Mouse (Mus musculus) induced T-regulatory cell, adult 2 months (primary cell): ENCODE measurements around the gene Bank1.
"Not testable (repeated sequence)": the region's sequence is repeated elsewhere in the genome, so short reads cannot be mapped to it uniquely, and the experiment has no call there.

Source experiments
- DNase-seq: peaks from one replicate; pipeline ENCODE4 v3.0.0-alpha.2; 2012; ENCODE audit warnings: low read depth

Bank1 gene

DNA sequence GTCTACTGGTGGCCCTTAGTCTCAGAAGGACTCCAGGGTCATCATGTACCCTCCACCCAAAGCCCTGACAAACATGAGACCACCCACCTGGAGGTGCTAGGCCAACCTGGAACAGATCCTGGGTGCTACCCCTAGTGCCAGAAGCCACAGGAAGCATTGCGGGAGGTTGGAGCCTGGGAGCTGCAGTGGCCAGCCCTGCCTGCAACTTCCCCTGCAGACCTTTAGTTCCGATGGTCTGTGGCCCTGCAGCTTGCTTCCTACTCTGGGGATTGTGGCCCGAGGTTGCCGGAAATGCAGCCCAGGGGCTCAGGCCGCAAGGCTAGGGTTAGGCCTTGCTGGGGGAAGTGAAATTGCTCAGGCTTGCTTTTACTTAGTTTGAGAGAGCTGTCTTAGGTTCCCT, at the start of gene Bank1:
TSS of gene Bank1 (minus strand) at position 284 of the 400 bp plus-strand sequence.
- no peak for DNase-seq

DNA sequence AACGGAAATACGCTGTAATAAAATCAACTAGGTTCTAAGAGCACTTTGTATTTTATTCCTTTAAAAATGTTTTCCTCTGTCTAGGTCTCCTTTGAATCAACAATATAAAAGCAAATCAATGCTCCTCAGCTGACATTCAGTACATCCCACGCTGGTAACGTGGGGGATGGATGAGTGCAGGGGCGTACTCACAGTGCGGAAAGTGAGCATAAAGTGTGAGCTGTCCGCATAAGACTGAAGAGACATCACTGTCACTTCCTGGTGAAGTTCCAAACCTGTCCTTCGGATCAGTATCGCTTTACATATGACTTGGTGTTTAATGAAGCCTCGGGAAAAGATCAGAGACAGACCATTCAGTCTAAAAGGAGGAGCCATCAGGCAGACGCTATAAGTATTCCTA, 44.0 kb upstream of the Bank1 start:
- DNase-seq: no peak

DNA sequence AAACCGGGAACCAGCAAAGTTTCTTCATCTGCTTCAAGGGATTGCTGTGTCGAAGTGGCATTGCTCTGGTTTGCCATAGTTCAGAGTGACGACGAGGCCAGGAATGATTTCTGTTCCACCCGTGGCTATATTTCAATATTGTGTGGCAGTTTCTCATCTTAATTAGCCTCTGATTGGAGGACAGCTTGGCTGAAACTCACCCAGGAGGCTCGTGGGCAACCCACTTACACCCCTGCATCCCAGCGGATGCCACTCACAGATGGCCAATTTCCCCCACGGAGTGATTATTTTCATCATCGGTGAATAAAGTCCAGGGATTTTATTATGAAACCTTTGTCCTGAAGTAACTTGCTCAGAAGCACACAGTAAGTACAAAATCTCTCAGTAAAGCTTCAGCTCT, 43.6 kb upstream of the Bank1 start:
- no peak for DNase-seq

DNA sequence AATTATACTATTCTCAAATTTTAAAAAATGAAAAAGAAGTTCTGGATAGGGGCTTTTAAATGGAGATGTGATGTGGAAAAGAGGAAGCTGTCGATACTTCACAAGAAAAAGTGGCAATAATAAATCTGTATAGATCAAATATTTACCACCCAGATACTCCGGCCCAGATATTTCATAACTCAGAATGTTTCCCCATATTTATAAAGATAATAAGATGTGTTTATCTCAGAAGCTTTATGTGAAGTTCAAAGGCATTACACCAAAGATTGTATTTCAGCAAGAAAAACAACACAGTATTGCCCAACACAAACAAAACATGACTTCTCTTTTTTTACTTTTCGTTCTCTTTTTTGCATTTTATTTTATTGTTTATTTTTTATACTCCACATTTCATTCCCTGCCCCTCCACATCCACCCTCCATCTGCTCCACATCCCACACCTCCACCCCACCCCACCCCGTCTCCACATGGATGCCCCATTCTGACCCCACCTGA, 42.7 kb upstream of the Bank1 start:
- DNase-seq: no peak

DNA sequence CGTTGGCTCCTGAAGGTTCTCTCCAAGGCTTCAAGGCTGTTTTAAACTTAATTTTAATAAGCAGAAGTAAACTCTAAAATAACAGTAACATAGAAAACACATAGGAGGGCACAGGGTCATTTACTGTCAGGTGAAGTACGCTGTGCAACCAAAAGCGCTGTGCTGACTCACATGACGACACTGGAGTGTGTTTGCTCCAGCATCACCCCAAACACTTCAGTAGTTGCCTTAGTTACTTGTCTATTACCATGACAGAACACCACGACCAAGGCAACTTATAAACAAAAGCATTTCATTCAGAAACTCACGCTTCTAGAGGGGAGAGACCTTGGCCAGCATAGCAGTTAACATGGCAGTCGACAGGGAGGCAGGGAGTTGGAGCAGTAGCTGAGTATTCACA, 23.8 kb upstream of the Bank1 start:
- no peak for DNase-seq

DNA sequence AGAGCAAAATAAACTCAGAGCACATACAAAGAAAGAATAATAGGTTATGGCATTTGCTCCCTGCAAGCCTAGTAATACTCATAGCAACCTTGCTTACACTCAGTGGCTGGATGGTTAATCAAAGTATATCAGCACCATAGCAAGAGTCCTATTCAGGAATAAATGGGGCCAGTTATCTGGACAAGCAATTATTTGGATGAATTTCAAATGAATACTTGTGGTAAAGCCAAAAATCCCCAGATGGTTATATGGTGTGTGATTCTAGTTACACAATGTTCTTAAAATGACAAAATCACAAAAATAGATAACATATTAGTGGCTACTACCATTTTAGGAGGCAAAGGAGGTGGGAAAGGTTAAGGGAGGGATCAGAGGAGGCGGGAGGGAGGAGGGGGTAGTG, 22.7 kb upstream of the Bank1 start:
- DNase-seq: no peak

DNA sequence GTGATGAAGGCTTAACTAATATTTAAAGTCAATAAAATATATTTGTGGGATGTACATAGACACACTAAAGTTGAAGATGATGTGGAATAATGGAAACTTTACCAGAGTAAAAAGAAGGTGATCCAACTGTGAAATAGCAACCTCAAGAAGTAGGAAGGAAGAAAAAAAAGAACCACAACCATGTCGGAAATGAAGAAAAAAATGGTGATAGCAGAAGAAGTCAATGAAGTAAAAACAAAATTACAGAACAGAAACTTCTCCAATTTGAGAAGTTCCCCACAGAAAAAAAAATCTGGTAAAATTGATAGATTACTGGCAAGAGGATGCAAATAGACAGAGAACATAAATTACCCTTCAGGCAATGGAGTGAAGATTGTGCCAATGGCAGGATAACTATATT, 21.4 kb upstream of the Bank1 start:
- no peak for DNase-seq

DNA sequence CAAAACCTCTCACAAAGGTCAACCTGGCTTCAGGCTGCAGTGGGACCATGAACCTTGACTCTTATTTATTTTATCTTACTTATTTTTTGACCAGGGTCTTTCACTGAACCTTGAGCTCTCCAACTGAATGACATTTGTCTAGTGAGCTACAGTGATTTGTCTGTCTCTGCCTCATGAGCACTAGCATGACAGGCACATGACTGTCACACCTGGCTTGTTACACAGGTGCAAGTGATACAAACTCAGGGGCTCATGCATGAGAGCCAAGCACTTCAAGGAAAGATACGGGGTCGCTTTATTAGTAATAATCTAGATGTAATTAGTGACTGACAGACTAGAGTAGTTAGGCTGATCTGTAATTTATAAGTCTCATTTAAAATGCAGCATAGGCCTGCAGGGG, 16.0 kb upstream of the Bank1 start:
- DNase-seq: no peak

DNA sequence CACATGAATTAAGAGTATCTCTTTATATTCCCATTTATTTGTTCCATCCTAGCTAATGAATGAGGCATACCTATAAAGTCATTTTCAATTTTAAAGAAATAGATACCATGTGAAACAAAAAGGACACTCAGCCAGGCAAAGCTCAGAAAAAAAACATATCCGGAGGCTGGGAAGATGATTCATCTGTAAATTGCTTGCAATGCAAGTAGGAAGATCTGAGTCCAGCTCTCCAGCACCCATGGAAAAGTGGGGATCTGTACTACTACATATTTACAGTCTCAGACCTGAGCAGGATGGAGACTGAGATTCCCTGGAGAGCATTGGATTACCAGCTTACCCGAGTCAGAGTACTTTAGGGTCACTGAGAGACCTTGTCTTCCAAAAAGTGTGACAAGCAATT, 14.0 kb upstream of the Bank1 start:
- DNase-seq: no peak

DNA sequence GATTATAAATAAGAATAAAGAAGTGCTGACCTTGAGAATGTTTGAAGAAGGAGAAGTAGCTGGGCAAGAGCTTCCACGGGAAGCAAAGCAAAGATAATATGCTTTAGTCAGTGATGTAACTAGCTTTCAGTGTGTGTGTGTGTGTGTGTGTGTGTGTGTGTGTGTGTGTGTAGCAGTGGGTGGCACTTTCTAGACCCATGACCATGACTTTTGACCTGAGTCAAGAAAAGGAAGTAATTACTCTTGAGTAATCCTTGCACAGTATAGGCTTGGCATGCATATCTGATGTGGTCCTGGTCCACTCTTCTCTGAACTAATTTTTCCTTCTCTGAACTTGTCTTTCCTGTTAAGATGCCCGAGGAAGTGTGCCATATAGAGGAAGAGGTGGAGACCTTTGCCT, 5.3 kb upstream of the Bank1 start:
- no peak for DNase-seq

DNA sequence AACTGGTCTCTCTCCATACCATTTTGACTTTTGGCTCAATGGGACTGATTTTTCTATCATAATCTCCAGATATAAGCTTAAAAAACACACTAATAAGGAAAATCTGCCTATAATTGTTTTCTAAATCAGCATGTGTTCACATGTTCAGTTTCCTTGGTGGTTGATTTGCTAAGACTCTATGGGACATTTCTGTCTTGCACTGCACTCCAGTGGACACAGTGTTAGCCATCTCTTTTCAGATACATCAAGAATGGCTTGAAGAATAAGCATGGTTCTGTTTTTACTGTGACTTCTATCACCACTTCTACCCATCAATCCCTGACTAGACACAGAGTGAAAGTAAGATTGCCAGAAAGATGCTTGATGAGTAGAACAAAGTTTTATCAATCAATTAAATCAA, 4.2 kb upstream of the Bank1 start:
- no peak for DNase-seq

DNA sequence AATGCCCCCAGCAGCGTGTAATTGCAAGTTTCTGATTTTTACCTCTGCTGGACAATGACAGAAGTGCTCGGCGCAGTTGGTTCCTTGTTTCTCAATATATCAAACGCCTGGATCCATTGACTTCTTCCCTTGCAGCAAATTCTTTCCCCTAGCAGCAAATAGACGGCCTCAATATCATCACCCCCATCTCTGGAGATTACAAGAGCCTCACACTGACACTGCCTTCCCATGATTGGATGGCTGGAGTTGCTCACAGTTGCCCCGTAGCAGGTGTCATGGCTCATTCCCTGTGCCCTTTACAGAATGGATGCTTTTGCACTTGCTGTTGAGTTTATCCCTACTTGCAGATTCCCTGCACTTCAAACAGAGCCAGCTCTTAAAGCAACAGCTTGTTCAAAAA, 3.3 kb upstream of the Bank1 start:
- DNase-seq: no peak

DNA sequence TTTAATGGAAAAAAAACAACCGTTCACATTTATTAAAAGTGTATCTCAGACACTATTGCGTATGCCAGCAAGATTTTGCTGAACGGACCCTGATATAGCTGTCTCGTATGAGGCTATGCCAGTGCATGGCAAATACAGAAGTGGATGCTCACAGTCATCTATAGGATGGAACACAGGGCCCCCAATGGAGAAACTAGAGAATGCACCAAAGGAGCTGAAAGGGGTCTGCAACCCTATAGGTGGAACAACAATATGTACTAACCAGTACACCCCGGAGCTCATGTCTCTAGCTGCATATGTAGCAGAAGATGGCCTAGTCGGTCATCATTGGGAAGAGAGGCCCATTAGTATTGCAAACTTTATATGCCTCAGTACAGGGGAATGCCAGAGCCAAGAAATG, 1.1 kb downstream of the Bank1 start:
- DNase-seq: not testable (repeated sequence)

DNA sequence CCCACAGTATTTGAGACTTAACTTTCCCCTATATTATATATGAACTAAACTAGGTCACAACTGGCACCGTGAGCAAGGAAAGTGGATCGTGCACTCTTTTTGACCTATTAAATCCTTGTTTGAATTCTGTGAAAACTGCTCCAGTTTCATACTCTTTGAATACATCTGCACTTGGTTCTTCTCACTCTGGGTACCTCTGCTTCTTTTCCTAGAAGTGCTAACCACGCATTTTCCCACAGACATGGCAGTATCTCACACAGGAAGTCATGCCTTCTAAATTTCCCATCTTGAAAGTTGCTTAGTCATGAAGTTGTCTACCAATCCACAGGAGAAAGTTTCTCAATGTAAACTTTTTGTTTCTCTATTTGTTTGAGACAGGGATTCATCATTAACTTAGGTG, 3.9 kb downstream of the Bank1 start:
- DNase-seq: no peak

DNA sequence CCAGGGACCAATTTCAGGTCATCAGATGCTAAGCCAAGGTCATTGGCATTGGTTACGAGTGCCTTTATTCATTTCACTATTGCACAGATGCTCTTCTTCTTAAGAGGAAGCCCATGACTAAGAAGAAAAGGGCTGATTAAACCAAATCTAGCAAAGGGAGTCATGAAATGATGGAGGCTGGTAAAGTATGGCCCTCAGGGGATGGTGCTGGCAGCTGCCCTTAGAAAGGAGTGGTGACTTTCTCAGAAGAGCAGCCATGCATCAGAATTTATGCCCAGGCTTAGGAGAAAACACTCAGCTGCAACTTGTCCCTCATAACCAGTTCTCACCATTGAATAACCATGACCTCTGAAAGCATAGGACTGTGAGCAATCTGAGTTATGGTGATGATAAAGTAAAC, 17.4 kb downstream of the Bank1 start:
- no peak for DNase-seq

DNA sequence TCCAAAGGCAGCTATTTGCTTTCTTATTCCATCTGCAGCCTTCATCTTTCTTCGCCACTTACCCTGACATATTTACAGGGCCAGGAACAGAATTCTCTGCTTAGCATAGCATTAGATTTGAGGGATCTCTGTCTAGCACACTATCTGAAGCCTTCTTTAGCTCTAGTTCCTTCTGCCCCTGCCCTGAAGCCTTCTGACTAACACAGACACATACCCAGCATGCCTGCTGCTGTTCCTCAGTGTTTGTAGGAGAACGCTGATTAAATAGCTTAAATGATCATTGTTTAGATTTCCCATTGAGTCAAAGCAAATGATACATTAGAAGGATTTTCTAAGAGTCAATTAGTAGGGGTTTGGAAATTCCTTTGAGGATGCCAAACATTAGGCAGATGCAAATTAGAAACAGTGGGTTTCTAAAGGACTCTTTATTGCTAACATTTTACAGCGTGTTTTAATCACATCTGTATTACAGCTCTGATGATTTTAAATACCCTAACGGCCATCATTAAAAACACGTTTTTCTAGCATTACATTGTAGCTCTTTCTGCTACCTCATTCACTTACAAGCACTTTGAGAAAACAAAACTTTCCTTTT, 19.2 kb downstream of the Bank1 start:
- DNase-seq: no peak

DNA sequence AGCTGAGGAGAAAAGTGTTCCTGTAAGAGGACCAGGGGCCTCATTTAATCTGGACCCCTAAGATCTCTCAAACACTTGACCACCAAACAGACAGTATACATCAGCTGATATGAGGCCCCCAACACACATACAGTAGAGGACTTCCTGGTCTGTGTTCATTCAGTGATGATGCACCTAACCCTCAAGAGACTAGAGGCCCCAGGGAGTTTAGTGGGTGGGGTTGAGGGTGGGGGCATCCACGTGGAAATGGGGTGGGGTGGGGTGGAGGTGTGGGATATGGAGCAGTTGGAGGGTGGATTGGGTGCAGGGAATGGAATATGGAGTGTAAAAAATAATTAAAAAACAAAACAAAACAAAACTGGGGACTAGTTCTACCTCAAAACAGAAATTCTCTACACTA, 23.3 kb downstream of the Bank1 start:
- DNase-seq: no peak

DNA sequence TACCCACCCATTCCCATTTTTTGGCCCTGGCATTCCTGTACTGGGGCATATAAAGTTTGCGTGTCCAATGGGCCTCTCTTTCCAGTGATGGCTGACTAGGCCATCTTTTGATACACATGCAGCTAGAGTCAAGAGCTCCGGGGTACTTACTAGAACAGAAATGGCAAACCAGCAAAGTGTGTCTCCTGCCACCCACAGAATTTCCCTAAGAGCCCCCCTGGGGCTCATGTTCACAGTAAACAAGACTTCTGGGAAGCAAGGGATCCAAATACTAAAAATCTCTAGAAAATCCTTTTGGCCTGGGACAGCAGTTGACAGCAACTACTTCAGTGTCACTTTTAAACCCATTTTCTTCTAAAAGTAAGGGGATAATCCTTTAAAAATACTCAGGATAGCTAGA, 25.1 kb downstream of the Bank1 start:
- not testable (repeated sequence) for DNase-seq

DNA sequence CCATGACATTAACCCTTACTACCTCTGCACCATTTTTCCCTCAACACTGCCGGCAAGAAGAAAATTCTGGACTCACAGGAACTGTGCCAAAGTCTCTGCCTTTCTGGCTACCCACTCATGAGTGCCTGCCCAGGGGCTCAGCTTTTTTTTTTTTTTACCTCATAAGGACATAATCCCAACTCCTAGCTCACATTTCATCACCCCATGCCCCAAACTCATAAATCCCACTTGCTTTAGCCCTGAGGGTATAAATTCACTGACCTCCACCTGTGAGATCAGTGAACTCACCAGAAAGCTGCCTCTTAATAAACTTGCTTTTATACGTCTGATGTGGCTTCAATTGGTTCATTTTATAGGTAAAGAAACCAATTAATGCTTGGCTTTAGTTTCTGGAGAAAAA, 28.5 kb downstream of the Bank1 start:
- DNase-seq: no peak

DNA sequence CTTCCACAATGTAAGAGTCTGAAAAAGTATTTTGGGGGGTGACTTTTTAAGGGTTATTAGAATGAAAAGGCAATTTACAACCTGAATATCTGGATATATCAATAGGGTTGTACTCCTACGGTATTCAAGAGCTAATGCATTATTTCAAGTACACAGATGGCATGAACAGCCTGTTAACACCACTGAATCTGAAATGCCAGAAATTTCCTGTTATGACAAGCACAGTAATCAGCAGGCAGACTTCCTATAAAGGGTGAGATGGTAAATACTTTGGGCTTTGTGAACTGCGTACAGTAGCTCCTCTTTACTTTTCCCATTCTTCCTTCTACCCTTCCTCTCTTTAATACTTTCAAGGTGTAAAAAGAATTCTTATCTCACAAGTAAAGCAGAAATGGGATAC, 30.6 kb downstream of the Bank1 start:
- no peak for DNase-seq

DNA sequence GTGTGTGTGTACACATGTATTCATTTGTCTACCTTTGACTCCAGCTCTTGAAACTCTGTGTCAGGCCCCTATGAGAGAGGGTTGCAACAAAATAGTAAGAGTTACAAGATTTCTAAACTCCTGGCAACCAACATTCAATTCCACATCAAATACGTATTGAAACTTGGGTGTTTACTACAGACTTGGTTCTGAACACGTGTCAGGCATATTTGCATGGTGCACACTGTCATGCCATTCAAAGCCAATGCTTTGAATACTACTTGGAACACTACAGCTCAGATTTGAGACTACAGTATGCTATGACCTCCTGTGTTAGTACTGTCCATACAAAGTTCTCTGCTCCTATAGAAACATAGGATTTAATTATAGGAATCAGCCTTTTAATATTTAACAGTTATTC, 38.0 kb downstream of the Bank1 start:
- DNase-seq: no peak

DNA sequence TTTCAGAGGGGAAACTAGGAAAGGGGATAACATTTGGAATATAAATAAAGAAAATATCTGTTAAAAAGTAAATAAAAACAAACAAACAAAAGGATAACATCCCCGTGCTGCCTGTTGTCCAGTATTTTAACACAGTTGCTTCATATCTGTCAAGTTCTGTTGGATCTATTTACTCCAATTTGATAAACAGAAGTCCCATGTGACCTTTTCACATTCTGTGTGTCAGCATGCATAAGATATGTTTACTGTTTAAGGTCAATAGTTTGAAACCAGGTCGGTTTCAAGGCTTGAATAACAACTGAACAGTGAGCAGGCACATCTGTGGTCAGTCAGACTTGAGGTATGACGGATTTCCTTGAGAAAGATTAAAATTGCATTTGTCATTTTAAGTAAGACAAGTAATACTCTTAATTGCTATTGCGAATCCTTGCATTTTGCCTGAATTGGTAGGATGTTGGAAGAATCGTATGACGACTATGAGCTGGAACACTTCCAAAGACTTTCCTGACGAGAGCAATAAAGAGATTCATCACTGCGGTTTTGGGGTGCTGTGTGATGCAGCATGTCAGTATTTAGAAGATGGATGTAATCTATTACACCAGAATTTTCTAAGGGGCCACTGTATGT, 60.8 kb downstream of the Bank1 start:
- no peak for DNase-seq

DNA sequence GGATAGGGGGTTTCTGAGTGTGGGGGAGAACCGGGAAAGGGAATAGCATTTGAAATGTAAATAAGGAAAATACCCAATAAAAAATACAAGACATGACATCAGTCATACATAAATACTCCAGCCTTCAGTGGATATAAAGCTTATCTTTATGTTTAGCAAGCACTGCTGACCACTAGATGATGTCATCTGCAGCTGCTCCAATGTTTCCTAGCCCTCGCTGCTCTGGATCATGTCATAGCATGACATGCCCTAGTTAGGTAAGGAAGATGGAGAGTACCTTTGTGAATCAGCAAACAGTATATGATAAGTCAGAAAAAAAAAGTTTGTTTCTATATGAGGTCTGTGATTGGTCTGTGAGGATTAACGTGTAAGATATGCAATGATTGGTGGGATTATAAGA, 68.1 kb downstream of the Bank1 start:
- no peak for DNase-seq

DNA sequence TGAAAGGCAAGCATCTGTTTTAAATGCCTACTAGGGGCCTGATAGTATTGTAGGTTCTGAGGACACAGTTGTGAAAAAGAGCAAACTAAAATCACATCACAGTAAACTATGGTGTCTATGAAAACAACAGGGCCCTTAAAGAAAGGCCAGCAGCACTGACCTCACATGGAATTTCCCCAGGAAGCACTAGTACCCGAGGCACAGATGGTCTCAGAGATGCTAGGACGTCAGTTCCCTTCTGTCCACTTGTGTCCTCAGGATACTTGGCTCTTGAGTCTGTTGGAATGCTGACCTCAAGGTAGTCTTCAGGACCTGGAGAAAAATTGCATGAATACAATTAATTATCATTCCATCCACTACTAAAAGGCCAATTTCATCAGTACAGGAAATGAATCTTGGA, 71.2 kb downstream of the Bank1 start:
- no peak for DNase-seq
